Mouse (Mus musculus) megakaryocyte, embryonic 14.5 days (primary cell): ENCODE measurements around the gene Myl6b.

ENCODE experiments used
- FLI1 ChIP-seq: IDR thresholded peaks from 2 replicates; pipeline ENCODE4 v1.6.1; 2012; ENCODE audit warnings: low read length, inconsistent platforms, mixed read lengths
- GATA1 ChIP-seq: IDR thresholded peaks from 3 replicates; pipeline ENCODE4 v1.6.1; 2012; ENCODE audit warnings: mixed read lengths, low read length, inconsistent platforms, borderline replicate concordance

DNA sequence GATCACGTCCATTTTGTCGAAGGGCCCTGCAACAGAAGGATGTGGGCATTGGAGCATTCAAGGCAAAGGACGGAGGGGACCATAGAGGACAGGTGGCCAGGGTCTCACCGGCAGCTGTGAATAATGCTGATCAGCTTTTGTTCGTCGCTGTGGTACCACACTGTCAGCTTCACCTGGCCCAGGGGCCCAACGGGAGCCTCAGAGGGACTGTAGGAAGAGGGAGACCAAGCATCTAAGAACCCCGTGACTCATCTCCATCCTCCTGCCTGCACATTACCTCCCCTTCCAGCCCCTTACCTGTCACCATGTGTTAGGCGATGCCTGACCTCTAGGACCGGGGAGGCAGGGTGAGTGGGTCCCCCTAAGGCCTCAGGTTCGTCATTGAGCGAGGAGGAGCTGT is 13.3 kb upstream of the Myl6b start:
- TF ChIP-seq GATA1: no peak
- TF ChIP-seq FLI1: no peak
